Mouse (Mus musculus) MEL (cell line): ENCODE measurements around the gene Efs. TPM values are rescaled to one million over a fixed set of nuclear protein-coding genes. Genes with fewer than 3 reads are reported as not detected.

Source experiments
- DNase-seq: peaks from one replicate; pipeline ENCODE4 v3.0.0; 2011; ENCODE audit warnings: low read depth, low spot score
- H3K27ac ChIP-seq: 2 replicates; pipeline ENCODE4 v1.5.1; 2012; ENCODE audit warnings: low read depth, mild to moderate bottlenecking, control low read depth, low read length, moderate library complexity; ENCODE audit not compliant: control insufficient read depth
- H3K27me3 ChIP-seq, 2 experiments: fragments of 150-350 bp in 1 of 2; sonication (generic) in 1 of 2; 2 replicates each; pipeline ENCODE4 v1.6.1; 2012; ENCODE audit warnings: low read length in 2 of 2, mild to moderate bottlenecking in 2 of 2, improper control_type of control experiment in 1 of 2, moderate library complexity in 1 of 2; ENCODE audit not compliant: insufficient read depth in 2 of 2, control insufficient read depth in 1 of 2
- H3K36me3 ChIP-seq, 2 experiments: 2 replicates each; pipeline ENCODE4 v1.6.1; 2012 to 2014; ENCODE audit warnings: low read length in 2 of 2, improper control_type of control experiment in 1 of 2, inconsistent platforms in 1 of 2, mild to moderate bottlenecking in 1 of 2; ENCODE audit not compliant: insufficient read depth in 2 of 2, control insufficient read depth in 1 of 2
- H3K4me1 ChIP-seq, 2 experiments: fragments of 150-350 bp in 1 of 2; sonication (generic) in 1 of 2; 2 replicates each; pipeline ENCODE4 v1.6.1; 2012; ENCODE audit warnings: low read length in 2 of 2, improper control_type of control experiment in 1 of 2, mild to moderate bottlenecking in 1 of 2; ENCODE audit not compliant: insufficient read depth in 2 of 2, control insufficient read depth in 1 of 2
- H3K4me3 ChIP-seq, 2 experiments: fragments of 150-350 bp in 1 of 2; sonication (generic) in 1 of 2; 2 replicates each; pipeline ENCODE4 v1.5.1; 2012; ENCODE audit warnings: low read depth in 2 of 2, low read length in 2 of 2, mild to moderate bottlenecking in 2 of 2, moderate library complexity in 2 of 2, control low read depth in 1 of 2, improper control_type of control experiment in 1 of 2; ENCODE audit not compliant: control insufficient read depth in 1 of 2, insufficient read depth in 1 of 2
- H3K79me2 ChIP-seq: 2 replicates; pipeline ENCODE4 v1.6.1; 2012; ENCODE audit warnings: mild to moderate bottlenecking, low read length, moderate library complexity; ENCODE audit not compliant: control insufficient read depth, poor library complexity, insufficient read depth
- H3K9ac ChIP-seq: 2 replicates; pipeline ENCODE4 v1.6.1; 2012; ENCODE audit warnings: low read depth, mild to moderate bottlenecking, control low read depth, low read length, moderate library complexity; ENCODE audit not compliant: control insufficient read depth, poor library complexity, severe bottlenecking
- H3K9me3 ChIP-seq: fragments of 150-350 bp; sonication (generic); replicated peaks from 2 replicates; pipeline ENCODE4 v1.6.1; 2012; ENCODE audit warnings: mild to moderate bottlenecking, low read length, improper control_type of control experiment, moderate library complexity; ENCODE audit not compliant: insufficient read depth
- BHLHE40 ChIP-seq: IDR thresholded peaks from 2 replicates; pipeline ENCODE4 v1.6.1; 2012; ENCODE audit warnings: low read depth, mild to moderate bottlenecking, inconsistent platforms, low read length, improper control_type of control experiment, borderline replicate concordance
- CTCF ChIP-seq, 3 experiments: IDR thresholded peaks in 2 of 3; conservative IDR thresholded peaks in 1 of 3; 2 replicates each; pipeline ENCODE4 v1.5.1; 2011 to 2012; ENCODE audit warnings: low read length in 3 of 3, low read depth in 2 of 3, mild to moderate bottlenecking in 2 of 3, improper control_type of control experiment in 1 of 3, inconsistent platforms in 1 of 3, mixed read lengths in 1 of 3, moderate library complexity in 1 of 3; ENCODE audit not compliant: control insufficient read depth in 1 of 3, insufficient read depth in 1 of 3, poor library complexity in 1 of 3, severe bottlenecking in 1 of 3
- ELF1 ChIP-seq: IDR thresholded peaks from 2 replicates; pipeline ENCODE4 v1.6.1; 2014; ENCODE audit warnings: low read depth, mild to moderate bottlenecking, inconsistent platforms, low read length, improper control_type of control experiment, moderate library complexity
- GATA1 ChIP-seq: IDR thresholded peaks from 2 replicates; pipeline ENCODE4 v1.6.1; 2011; ENCODE audit warnings: low read depth, low read length, improper control_type of control experiment
- MEF2A ChIP-seq: IDR thresholded peaks from 2 replicates; pipeline ENCODE4 v1.6.1; 2014; ENCODE audit warnings: low read depth, mild to moderate bottlenecking, inconsistent platforms, low read length, improper control_type of control experiment; ENCODE audit not compliant: poor library complexity, insufficient replicate concordance, severe bottlenecking; ENCODE audit errors: extremely low read depth
- MYB ChIP-seq: IDR thresholded peaks from 2 replicates; pipeline ENCODE4 v1.6.1; 2011; ENCODE audit warnings: mild to moderate bottlenecking, low read depth, low read length, improper control_type of control experiment
- NELFE ChIP-seq: IDR thresholded peaks from 2 replicates; pipeline ENCODE4 v1.6.1; 2011; ENCODE audit warnings: low read depth, low read length, improper control_type of control experiment
- NRF1 ChIP-seq: IDR thresholded peaks from 2 replicates; pipeline ENCODE4 v1.6.1; 2014; ENCODE audit warnings: low read depth, mild to moderate bottlenecking, inconsistent platforms, low read length, improper control_type of control experiment, moderate library complexity; ENCODE audit not compliant: poor library complexity, insufficient read depth, severe bottlenecking
- POLR2AphosphoS2 ChIP-seq: IDR thresholded peaks from 2 replicates; pipeline ENCODE4 v1.6.1; 2011; ENCODE audit warnings: low read length, improper control_type of control experiment
- POLR2AphosphoS5 ChIP-seq: IDR thresholded peaks from 2 replicates; pipeline ENCODE4 v1.6.1; 2012; ENCODE audit warnings: low read depth, borderline replicate concordance, mild to moderate bottlenecking, inconsistent platforms, low read length, moderate library complexity, mixed read lengths
- RAD21 ChIP-seq: IDR thresholded peaks from 2 replicates; pipeline ENCODE4 v1.6.1; 2011; ENCODE audit warnings: mild to moderate bottlenecking, low read depth, low read length, improper control_type of control experiment
- ZC3H11A ChIP-seq: IDR thresholded peaks from 2 replicates; pipeline ENCODE4 v1.6.1; 2012; ENCODE audit warnings: low read depth, mild to moderate bottlenecking, inconsistent platforms, low read length, improper control_type of control experiment
- ZKSCAN1 ChIP-seq: IDR thresholded peaks from 2 replicates; pipeline ENCODE4 v1.6.1; 2012; ENCODE audit warnings: low read depth, mild to moderate bottlenecking, inconsistent platforms, low read length, improper control_type of control experiment, moderate library complexity
- ZNF384 ChIP-seq: IDR thresholded peaks from 2 replicates; pipeline ENCODE4 v1.6.1; 2012; ENCODE audit warnings: low read depth, mild to moderate bottlenecking, inconsistent platforms, low read length, improper control_type of control experiment
- polyA plus RNA-seq, 2 experiments: library from polyadenylated mRNA; stranded (reverse) in 1 of 2; unstranded in 1 of 2; fragments of >175 nt in 1 of 2; fragments of >200 nt in 1 of 2; gene quantifications; 2 replicates each; pipeline versions ENCODE4 v1.2.1 to v1.2.4; 2012; ENCODE audit warnings: low replicate concordance in 2 of 2, low read depth in 1 of 2; ENCODE audit not compliant: insufficient read length in 2 of 2, insufficient read depth in 1 of 2, missing spikeins in 1 of 2
- total RNA-seq: library from RNA; depleted of rRNA; stranded (reverse); fragments of 300-350 nt; gene quantifications from 2 replicates; pipeline ENCODE4 v1.2.3, GENCODE M21; 2012

Gene Efs
- total and polyA plus RNA-seq, 3 experiments, result not detected

GRCm38 (mm10) chr14:54965631-54966030, 39.7 kb upstream of the Efs start:
- H3K27me3 ChIP-seq, result peaks cover 0 to 8% of the 10 kb centered on the region in 2 experiments; a peak in 3 of 4 replicates
- TF ChIP-seq POLR2AphosphoS5, result no peak
- TF ChIP-seq POLR2AphosphoS2, result no peak
- no peak for TF ChIP-seq ZC3H11A
- TF ChIP-seq NELFE, result no peak
- TF ChIP-seq NRF1, result no peak

GRCm38 (mm10) chr14:54965044-54965443, 39.1 kb upstream of the Efs start:
- H3K36me3 ChIP-seq, result no peaks in the 10 kb centered on the region
- TF ChIP-seq GATA1 (no peak), POLR2AphosphoS2 (no peak), BHLHE40 (no peak), ELF1 (no peak), RAD21 (no peak)
- TF ChIP-seq, all 39 proteins: peak for 0
- Histone ChIP-seq H3K4me3 (no peak overlapping the region), H3K9me3 (no peaks in the 10 kb centered on the region), H3K27ac (no peak overlapping the region), H3K4me1 (no peaks in the 10 kb centered on the region), H3K79me2 (no peaks in the 10 kb centered on the region), H3K27me3 (peaks cover 0 to 7% of the 10 kb centered on the region in 2 experiments; a peak in 3 of 4 replicates), H3K9ac (no peak overlapping the region)
- DNase-seq, result no peak

More at GRCm38 (mm10) chr14:54965631-54966030, 39.7 kb upstream of the Efs start:
- Histone ChIP-seq H3K27ac (no peak overlapping the region), H3K4me1 (no peaks in the 10 kb centered on the region), H3K9me3 (no peaks in the 10 kb centered on the region), H3K36me3 (no peaks in the 10 kb centered on the region), H3K4me3 (no peak overlapping the region), H3K9ac (no peak overlapping the region), H3K79me2 (no peaks in the 10 kb centered on the region)
- DNase-seq, result no peak

GRCm38 (mm10) chr14:54963727-54964126, 37.8 kb upstream of the Efs start:
- no peak for DNase-seq
- Histone ChIP-seq H3K36me3 (no peaks in the 10 kb centered on the region), H3K9me3 (no peaks in the 10 kb centered on the region), H3K79me2 (no peaks in the 10 kb centered on the region), H3K27ac (no peak overlapping the region), H3K4me3 (no peak overlapping the region), H3K27me3 (peaks cover 0 to 5% of the 10 kb centered on the region in 2 experiments; a peak in 3 of 4 replicates), H3K9ac (no peak overlapping the region), H3K4me1 (no peaks in the 10 kb centered on the region)
- no peak for TF ChIP-seq MEF2A
- no peak for TF ChIP-seq GATA1
- no peak for TF ChIP-seq MYB
- TF ChIP-seq ZKSCAN1, result no peak
- TF ChIP-seq ZNF384, result no peak
- TF ChIP-seq CTCF (IDR thresholded peaks at IDR 0.05 in 2 of 3, conservative IDR thresholded peaks at IDR 0.05 in 1 of 3; ENCODE audit: control insufficient read depth in 1 of 3, insufficient read depth in 1 of 3, low read depth in 2 of 3, low read length in 3 of 3, poor library complexity in 1 of 3, severe bottlenecking in 1 of 3), result no peak
